ENCODE assay signal across 32 mouse cellular contexts in the genomic region with DNA sequence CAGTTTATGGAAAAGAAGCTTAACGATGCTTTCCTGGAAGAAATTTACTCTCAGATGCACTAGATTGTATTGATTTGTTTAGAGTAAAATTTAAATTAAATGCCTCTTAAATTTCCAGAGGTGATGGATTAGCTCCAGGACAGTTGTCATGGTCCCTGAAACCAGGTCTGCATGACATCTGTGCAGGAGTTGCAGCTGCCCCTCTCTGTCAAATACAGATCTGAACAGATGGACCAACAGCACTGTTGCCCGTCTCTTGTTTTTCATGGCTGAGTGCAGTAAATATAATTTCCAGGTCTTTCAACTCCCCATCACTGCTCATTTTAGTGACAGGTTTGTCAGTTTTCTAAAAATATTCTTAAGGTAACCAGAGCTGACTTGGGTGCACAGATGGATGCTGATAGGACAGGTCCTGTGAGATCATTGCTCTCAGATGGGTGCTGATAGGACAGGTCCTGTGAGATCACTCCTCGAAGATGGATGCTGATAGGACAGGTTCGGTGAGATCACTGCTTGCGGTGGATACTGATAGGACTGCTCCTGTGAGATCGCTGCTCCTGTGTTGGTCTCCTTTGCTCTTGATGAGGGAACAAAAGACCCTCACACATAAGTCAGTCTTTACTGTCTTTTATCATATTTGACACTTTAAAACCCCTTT. TPM values are rescaled to one million over a fixed set of nuclear protein-coding genes. Genes with fewer than 3 reads are reported as not detected.
"Had no signal": no experiment of that assay in that cellular context is flagged by ENCODE, and none has a peak within 500 bp of the region (broad histone marks: within the 10 kb centered on the region; RNA-seq: fewer than 3 reads in every experiment).

No protein-coding gene starts in this region.

- H3K9me3 ChIP-seq: limb, embryonic 12.5 days; limb, embryonic 15.5 days; midbrain, embryonic 10.5 days; midbrain, embryonic 13.5 days; neural tube, embryonic 13.5 days had no signal

- H3K27me3 ChIP-seq: limb, embryonic 12.5 days; limb, embryonic 15.5 days; midbrain, embryonic 13.5 days; neural tube, embryonic 13.5 days had no signal

- H3K27ac ChIP-seq: kidney, postnatal 0 days; left cerebral cortex, adult 2 months; limb, embryonic 12.5 days; limb, embryonic 15.5 days; liver, embryonic 14.5 days; macrophage; midbrain, embryonic 10.5 days; midbrain, embryonic 13.5 days; neural tube, embryonic 13.5 days had no signal

- H3K4me1 ChIP-seq: limb, embryonic 12.5 days; limb, embryonic 15.5 days; midbrain, embryonic 10.5 days; midbrain, embryonic 13.5 days; neural tube, embryonic 13.5 days had no signal

- H3K4me3 ChIP-seq: left cerebral cortex, adult 2 months; limb, embryonic 12.5 days; limb, embryonic 15.5 days; midbrain, embryonic 10.5 days; midbrain, embryonic 13.5 days; neural tube, embryonic 13.5 days had no signal

- H3K9ac ChIP-seq: limb, embryonic 12.5 days; limb, embryonic 15.5 days; liver, embryonic 14.5 days; liver, postnatal 0 days; lung, embryonic 14.5 days; midbrain, embryonic 13.5 days; neural tube, embryonic 13.5 days had no signal

- ATAC-seq: liver, postnatal 0 days; lung, postnatal 0 days; midbrain, embryonic 13.5 days; midbrain, embryonic 16.5 days had no signal

- DNase-seq: kidney, adult 11 months; kidney, postnatal 25 days; layer of hippocampus, postnatal 36 days; left cerebral cortex, postnatal 4 days; liver, postnatal 0 days; lung, embryonic 14.5 days; retina, postnatal 1 day; right cerebral cortex, postnatal 25 days; thymus, adult 18-20 months; thymus, postnatal 36 days had no signal

- H3K4me2 ChIP-seq: limb, embryonic 12.5 days; limb, embryonic 15.5 days; liver, embryonic 11.5 days; lung, embryonic 14.5 days; midbrain, embryonic 13.5 days; neural tube, embryonic 13.5 days had no signal

RNA-seq across cellular contexts. Expression of a gene that starts 5.4 kb away (rescaled TPM):
- total RNA-seq: megakaryocyte, adult 5-6 weeks; monocyte, adult 5-6 weeks; neutrophil, adult 5-6 weeks had no signal
- polyA plus RNA-seq: kidney, embryonic 14.5 days; liver, embryonic 11.5 days; liver, embryonic 14.5 days; liver, postnatal 0 days; lung, embryonic 14.5 days; lung, postnatal 0 days; neural tube, embryonic 13.5 days; small intestine, adult 2 months; spleen, adult 2 months; stomach, embryonic 16.5 days had no signal

RNA-seq across cellular contexts. Expression of a gene that starts 50.1 kb away (rescaled TPM):
- total RNA-seq: layer of hippocampus, adult 8-10 months; layer of hippocampus, postnatal 10 days; layer of hippocampus, postnatal 36 days; left cerebral cortex, adult 2 months; left cerebral cortex, postnatal 14 days; left cerebral cortex, postnatal 4 days; megakaryocyte, adult 5-6 weeks; monocyte, adult 5-6 weeks; neutrophil, adult 5-6 weeks had no signal
- polyA plus RNA-seq: kidney, embryonic 14.5 days; kidney, postnatal 0 days; limb, embryonic 12.5 days; liver, embryonic 11.5 days; liver, embryonic 14.5 days; liver, postnatal 0 days; lung, embryonic 14.5 days; lung, postnatal 0 days; macrophage; midbrain, embryonic 10.5 days; midbrain, embryonic 13.5 days; midbrain, embryonic 16.5 days; neural tube, embryonic 13.5 days; small intestine, adult 2 months; spleen, adult 2 months; stomach, embryonic 16.5 days had no signal
